Mouse (Mus musculus) stomach, embryonic 14.5 days (tissue): ENCODE measurements around the gene Knop1. TPM values are rescaled to one million over a fixed set of nuclear protein-coding genes. Genes with fewer than 3 reads are reported as not detected.

Experiments used
- ATAC-seq: fragments of 200-750 bp; cut with Nextera tagmentation; 2 replicates; pipeline ENCODE4 v1.8.0; 2017; ENCODE audit warnings: low read depth, moderate TSS enrichment; ENCODE audit not compliant: insufficient number of reproducible peaks, insufficient read depth, low FRiP score
- H3K27ac ChIP-seq: fragments of 300-500 bp; sonication (generic); 2 replicates; pipeline ENCODE4 v1.5.1; 2014; ENCODE audit warnings: mild to moderate bottlenecking, low read length, moderate library complexity, mixed read lengths
- H3K27me3 ChIP-seq: fragments of 300-500 bp; sonication (generic); 2 replicates; pipeline ENCODE4 v1.6.1; 2014; ENCODE audit warnings: low read length, control low read depth, mixed read lengths; ENCODE audit not compliant: control insufficient read depth, insufficient read depth
- H3K36me3 ChIP-seq: fragments of 300-500 bp; sonication (generic); 2 replicates; pipeline ENCODE4 v1.6.1; 2014; ENCODE audit warnings: mild to moderate bottlenecking, control low read depth, low read length, moderate library complexity, mixed read lengths; ENCODE audit not compliant: control insufficient read depth, insufficient read depth
- H3K4me1 ChIP-seq: fragments of 300-500 bp; sonication (generic); 2 replicates; pipeline ENCODE4 v1.6.1; 2014; ENCODE audit warnings: low read length, control low read depth, mixed read lengths; ENCODE audit not compliant: control insufficient read depth, insufficient read depth
- H3K4me2 ChIP-seq: fragments of 300-500 bp; sonication (generic); replicated peaks from 2 replicates; pipeline ENCODE4 v1.6.1; 2014; ENCODE audit warnings: low read depth, low read length, control low read depth
- H3K4me3 ChIP-seq: fragments of 300-500 bp; sonication (generic); 2 replicates; pipeline ENCODE4 v1.5.1; 2014; ENCODE audit warnings: low read depth, low read length, control low read depth
- H3K9ac ChIP-seq: fragments of 300-500 bp; sonication (generic); replicated peaks from 2 replicates; pipeline ENCODE4 v1.6.1; 2014; ENCODE audit warnings: low read depth, mild to moderate bottlenecking, control low read depth, low read length, moderate library complexity, mixed read lengths
- H3K9me3 ChIP-seq: fragments of 300-500 bp; sonication (generic); 2 replicates; pipeline ENCODE4 v1.6.1; 2016; ENCODE audit warnings: low read depth, low read length, control low read depth; ENCODE audit not compliant: control insufficient read depth
- WGBS: fragments of 180-500 bp; shearing (Covaris S2); extraction: QIAGEN DNeasy Blood & Tissue Kit; methylation state at CpG from one replicate; pipeline ENCODE4 v1.1.7; 2014; 5-methylcytosine and 5-hydroxymethylcytosine counted together
- polyA plus RNA-seq: library from polyadenylated mRNA; unstranded; fragments of >200 nt; fragmentation: Nextera tagmentation; extraction: Ambion mirVana; gene quantifications from 2 replicates; pipeline ENCODE4 v1.2.1, GENCODE M21; 2014

The Knop1 gene
- polyA plus RNA-seq, 1 experiment from 2014 or later: 108 TPM

DNA sequence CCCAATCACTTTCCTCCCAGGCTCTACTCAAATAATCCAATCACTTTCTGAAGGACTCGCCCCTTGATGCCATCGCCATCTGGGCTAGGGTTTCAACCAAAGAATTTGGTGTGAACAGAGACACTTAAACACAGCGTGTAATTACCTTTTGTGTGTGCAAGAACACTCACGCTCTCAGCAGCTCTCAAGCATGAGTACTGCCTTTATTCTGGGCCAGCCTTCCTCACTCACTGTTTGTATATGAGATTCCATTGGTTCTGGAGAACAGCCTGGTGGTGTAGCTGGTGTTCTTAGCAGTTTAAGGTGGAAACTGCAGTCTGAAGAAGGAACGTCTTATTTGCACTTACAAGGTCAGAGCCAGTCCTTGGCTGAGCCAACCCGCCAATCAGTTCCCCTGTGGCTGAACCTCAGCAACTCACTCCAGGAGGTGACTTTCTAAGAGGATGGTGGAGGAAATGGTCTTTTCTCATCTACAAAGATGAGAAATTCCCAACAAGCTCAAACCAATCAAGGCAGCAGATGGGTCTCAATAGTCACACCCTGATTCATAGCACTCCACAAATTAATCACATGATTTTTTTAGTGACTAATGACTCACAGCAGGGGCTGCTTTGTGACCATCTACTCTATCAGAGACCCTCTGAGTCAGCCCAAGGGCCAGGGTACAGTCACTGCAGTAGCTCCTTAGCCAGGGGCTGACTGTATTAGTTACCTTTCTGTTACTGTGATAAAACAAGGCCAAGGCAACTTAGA is 31.4 kb upstream of the Knop1 start:
- H3K4me3 ChIP-seq: no peak overlapping the region
- H3K27me3 ChIP-seq: no peaks in the 10 kb centered on the region
- H3K4me1 ChIP-seq: no peaks in the 10 kb centered on the region; the same call in 1 of the 2 replicates
- H3K9ac ChIP-seq: no peak overlapping the region
- H3K9me3 ChIP-seq: no peaks in the 10 kb centered on the region
- no peak overlapping the region for H3K27ac ChIP-seq
- H3K4me2 ChIP-seq: no peak overlapping the region
- 46% methylated on average over 6 of the region's 6 CpGs for WGBS
- ATAC-seq: no peak
- H3K36me3 ChIP-seq: no peaks in the 10 kb centered on the region

DNA sequence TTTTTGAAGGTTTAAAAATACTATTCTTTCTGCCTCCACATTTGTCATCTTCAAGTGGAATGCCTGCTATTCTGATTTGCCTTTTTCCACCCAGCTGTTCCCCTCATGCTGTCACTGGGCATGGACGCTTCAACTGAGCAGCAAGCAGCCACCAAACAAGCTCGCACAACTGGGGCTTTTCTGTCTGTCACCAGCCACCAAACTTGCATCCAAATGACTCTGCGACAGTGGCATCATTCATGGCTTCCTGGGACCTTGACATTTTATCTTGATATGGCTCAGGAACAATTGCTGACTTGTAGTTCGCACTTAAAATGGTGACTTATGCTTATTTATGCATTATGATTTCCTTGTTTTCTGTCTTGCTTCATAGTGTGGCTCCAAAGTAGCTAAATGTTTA is 28.9 kb upstream of the Knop1 start:
- no peaks in the 10 kb centered on the region; the same call in 1 of the 2 replicates for H3K4me1 ChIP-seq
- H3K4me2 ChIP-seq: no peak overlapping the region
- no peaks in the 10 kb centered on the region for H3K9me3 ChIP-seq
- no peaks in the 10 kb centered on the region for H3K36me3 ChIP-seq
- 74% methylated on average over 4 of the region's 4 CpGs for WGBS
- H3K27me3 ChIP-seq: no peaks in the 10 kb centered on the region
- no peak overlapping the region for H3K27ac ChIP-seq
- no peak overlapping the region for H3K9ac ChIP-seq
- no peak for ATAC-seq
- H3K4me3 ChIP-seq: no peak overlapping the region

DNA sequence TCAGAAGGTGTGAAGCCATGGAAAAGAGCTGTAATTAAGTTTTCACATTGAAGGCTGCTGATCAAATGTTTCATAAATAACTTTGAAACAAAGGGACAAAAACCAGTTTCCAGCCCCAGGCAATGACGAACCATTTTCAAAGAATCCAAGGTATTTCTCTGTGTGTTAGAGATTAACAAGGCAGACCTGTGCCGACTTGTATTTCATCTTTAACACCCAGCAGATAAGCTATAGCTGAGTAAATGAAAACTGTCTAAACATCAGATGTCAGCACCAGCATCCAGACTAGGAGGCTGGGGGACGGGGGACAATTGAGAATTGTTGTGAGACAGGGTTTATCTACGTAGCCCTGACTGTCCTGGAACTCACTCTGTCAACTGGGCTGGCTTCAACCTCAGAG is 27.9 kb upstream of the Knop1 start:
- ATAC-seq: no peak
- Histone ChIP-seq H3K4me3 (no peak overlapping the region), H3K9ac (no peak overlapping the region), H3K4me2 (no peak overlapping the region), H3K9me3 (no peaks in the 10 kb centered on the region), H3K36me3 (no peaks in the 10 kb centered on the region), H3K27ac (no peak overlapping the region), H3K27me3 (no peaks in the 10 kb centered on the region), H3K4me1 (no peaks in the 10 kb centered on the region; the same call in 1 of the 2 replicates)
- 55% methylated on average over 4 of the region's 4 CpGs for WGBS

DNA sequence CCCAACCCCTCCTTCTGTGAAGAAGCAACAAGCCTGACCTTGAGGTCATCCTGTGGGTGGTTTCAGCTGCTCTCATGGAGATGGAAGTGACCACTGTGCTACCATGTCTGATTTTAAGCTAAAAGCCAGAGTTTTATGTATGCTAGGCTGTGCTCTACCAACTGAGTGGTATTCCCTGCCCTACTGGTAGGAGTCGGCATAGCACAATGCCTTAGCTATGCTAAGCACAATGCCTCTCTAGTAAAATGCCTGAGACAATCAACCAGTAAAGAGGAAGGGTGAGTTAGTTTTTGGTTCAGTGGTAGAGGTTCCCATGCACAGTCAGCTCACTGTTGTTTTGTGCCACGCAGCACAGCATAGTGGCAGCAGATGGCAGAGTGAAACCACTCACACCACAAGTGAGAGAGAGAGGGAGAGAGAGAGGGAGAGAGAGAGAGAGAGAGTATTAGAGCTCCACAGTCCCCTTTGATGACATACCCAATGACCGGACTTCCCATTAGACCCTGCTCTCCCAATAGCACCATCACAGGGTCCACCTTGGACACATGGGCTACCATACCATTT is 23.5 kb upstream of the Knop1 start:
- H3K27me3 ChIP-seq: no peaks in the 10 kb centered on the region
- no peaks in the 10 kb centered on the region for H3K9me3 ChIP-seq
- ATAC-seq: no peak
- H3K4me3 ChIP-seq: no peak overlapping the region
- WGBS: 85% methylated on average over 3 of the region's 3 CpGs
- no peak overlapping the region for H3K4me2 ChIP-seq
- no peak overlapping the region for H3K9ac ChIP-seq
- no peaks in the 10 kb centered on the region for H3K36me3 ChIP-seq
- H3K27ac ChIP-seq: no peak overlapping the region
- H3K4me1 ChIP-seq: no peaks in the 10 kb centered on the region

DNA sequence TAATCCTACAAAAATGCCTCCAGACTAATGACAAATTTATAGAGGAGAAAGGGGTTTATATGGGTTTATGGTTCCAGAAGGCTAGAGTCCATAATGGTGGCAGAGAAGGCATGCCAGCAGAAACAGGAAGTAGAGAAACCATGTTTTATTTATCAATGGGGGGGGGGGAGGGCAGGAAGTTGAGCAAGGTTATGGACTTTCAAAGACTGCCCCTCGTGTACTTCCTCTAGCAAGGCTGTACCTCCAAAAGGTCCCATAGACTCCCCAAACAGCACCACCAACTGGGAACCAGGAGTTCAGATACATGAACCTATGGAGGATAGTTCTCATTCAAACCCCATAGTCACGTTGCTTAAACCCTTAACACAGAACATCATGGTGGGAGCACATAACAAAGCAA is 9.3 kb upstream of the Knop1 start:
- Histone ChIP-seq H3K27me3 (no peaks in the 10 kb centered on the region), H3K4me1 (no peaks in the 10 kb centered on the region), H3K4me3 (no peak overlapping the region), H3K4me2 (no peak overlapping the region), H3K9ac (no peak overlapping the region), H3K27ac (no peak overlapping the region), H3K9me3 (no peaks in the 10 kb centered on the region), H3K36me3 (no peaks in the 10 kb centered on the region)
- ATAC-seq: no peak
- 64% methylated on average over 2 of the region's 2 CpGs for WGBS

DNA sequence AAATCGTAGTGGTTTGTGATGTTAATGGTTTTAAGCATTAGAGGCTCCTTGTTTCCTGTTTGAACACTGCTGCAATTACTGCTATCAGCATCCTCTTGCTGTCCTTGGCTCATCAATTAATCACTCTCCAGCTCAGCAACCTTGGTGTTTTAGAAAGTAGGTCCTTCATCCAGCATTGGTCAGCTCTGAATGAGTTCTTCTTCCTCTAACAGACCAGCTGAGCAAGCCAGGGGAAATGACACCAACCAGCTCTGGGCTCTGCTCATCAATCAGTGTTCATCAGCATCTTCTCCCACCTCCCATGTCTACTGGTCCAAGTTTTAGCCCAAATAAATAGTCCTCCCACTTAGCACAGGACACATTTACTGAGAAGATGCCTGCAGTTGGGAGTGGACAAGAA is 2.6 kb upstream of the Knop1 start:
- H3K27me3 ChIP-seq: no peaks in the 10 kb centered on the region
- H3K27ac ChIP-seq: no peak overlapping the region
- ATAC-seq: no peak
- no peaks in the 10 kb centered on the region for H3K9me3 ChIP-seq
- no peak overlapping the region for H3K4me3 ChIP-seq
- H3K4me2 ChIP-seq: no peak overlapping the region
- no peak overlapping the region for H3K9ac ChIP-seq
- H3K36me3 ChIP-seq: no peaks in the 10 kb centered on the region
- whole genome bisulfite sequencing: 73% methylated on average over 1 of the region's 1 CpGs
- peaks cover 8% of the 10 kb centered on the region; the same call in 1 of the 2 replicates for H3K4me1 ChIP-seq

DNA sequence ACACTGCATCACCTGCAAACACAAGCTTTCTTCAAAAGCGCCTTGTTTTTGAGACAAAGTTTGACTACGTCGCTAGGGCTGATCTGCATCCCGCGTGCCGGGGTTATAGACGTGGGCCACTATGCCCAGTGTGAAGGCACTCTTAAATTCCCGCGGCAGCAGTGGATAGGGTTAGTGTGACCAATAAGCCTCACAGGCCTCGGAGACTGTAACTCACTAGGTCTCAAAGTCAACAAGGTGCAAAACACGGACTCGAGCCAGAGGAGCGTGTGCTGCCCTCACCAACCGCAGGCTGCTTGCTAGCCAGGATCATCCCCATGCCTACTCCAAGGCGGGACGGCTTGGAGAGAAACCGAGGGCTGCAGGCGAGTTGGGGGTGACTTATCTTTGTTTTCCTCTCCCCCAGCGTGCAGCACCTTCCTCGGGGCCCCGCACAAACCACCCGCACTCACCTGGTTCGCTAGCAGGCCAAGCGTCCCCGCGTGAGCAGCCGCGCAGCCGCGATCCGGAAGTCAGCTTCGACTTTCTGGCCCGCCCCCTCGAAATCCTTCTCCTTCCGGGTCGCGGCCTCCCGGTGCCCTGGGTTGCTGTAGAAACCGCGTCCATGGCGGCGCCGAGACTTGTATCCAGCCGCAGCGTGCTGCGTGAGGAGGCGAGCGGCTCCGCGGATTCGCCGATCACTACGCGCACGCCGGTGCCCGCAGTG is 730 bp downstream of the Knop1 start, which contains the start of gene Iqck:
Gene Iqck, plus strand, starts transcription at position 582 of the 706 bp plus-strand sequence.
- Histone ChIP-seq H3K27ac (peak within 1 kb of the TSS; percentile 55; the same call in 1 of the 2 replicates), H3K9me3 (no peaks in the 10 kb centered on the region), H3K36me3 (peaks cover 20% of the 10 kb centered on the region), H3K4me2 (peak within 1 kb of the TSS; percentile 48), H3K9ac (peak within 1 kb of the TSS; percentile 60), H3K4me1 (peaks cover 8% of the 10 kb centered on the region; the same call in 1 of the 2 replicates), H3K27me3 (no peaks in the 10 kb centered on the region), H3K4me3 (peak within 1 kb of the TSS; percentile 82)
- ATAC-seq: peak; percentile 94
- under 1% methylated on average over 57 of the region's 57 CpGs for WGBS

DNA sequence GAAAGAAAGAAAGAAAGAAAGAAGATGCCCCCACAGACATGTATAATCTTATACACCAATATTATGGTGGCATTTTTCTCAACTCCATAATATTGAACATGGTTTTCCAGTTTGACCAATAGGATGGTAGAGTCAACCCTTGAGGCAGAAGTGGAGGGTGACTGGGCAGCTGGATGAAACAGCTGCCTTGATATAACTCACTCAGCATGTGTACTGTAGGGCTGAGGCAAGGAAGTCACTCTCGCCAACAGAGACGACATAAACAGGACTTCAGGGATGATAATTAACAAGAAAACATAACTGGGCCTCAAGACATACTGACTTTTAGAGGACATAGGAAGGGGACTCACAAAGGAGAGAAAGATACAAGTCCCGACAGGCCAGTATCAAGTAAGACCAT is 1.4 kb downstream of the Knop1 start:
- WGBS: 13% methylated on average over 3 of the region's 3 CpGs
- Histone ChIP-seq H3K4me1 (peaks cover 8% of the 10 kb centered on the region; the same call in 1 of the 2 replicates), H3K9ac (no peak overlapping the region), H3K27me3 (no peaks in the 10 kb centered on the region), H3K9me3 (no peaks in the 10 kb centered on the region), H3K27ac (no peak overlapping the region), H3K36me3 (peaks cover 26% of the 10 kb centered on the region), H3K4me3 (peak overlapping the region; percentile 82), H3K4me2 (peak overlapping the region; percentile 48)
- ATAC-seq: no peak
